Mouse (Mus musculus) hindbrain, embryonic 10.5 days (tissue): ENCODE measurements around the gene Thap4. TPM values are rescaled to one million over a fixed set of nuclear protein-coding genes. Genes with fewer than 3 reads are reported as not detected.
"Not testable (repeated sequence)": the region's sequence is repeated elsewhere in the genome, so short reads cannot be mapped to it uniquely, and the experiment has no call there.

Experiments
- DNase-seq: peaks from one replicate; pipeline ENCODE4 v3.0.0-alpha.2; 2017; ENCODE audit warnings: low spot score
- H3K27ac ChIP-seq: fragments of 300-500 bp; sonication (generic); 2 replicates; pipeline ENCODE4 v1.5.1; 2016; ENCODE audit warnings: mild to moderate bottlenecking, moderate library complexity
- H3K27me3 ChIP-seq: fragments of 300-500 bp; sonication (generic); 2 replicates; pipeline ENCODE4 v1.6.1; 2016; ENCODE audit warnings: mild to moderate bottlenecking; ENCODE audit not compliant: poor library complexity, insufficient read depth, severe bottlenecking
- H3K36me3 ChIP-seq: fragments of 300-500 bp; sonication (generic); 2 replicates; pipeline ENCODE4 v1.6.1; 2016; ENCODE audit warnings: mild to moderate bottlenecking, moderate library complexity
- H3K4me1 ChIP-seq: fragments of 300-500 bp; sonication (generic); replicated peaks from 2 replicates; pipeline ENCODE4 v1.6.1; 2016; ENCODE audit warnings: mild to moderate bottlenecking
- H3K4me3 ChIP-seq: fragments of 300-500 bp; sonication (generic); 2 replicates; pipeline ENCODE4 v1.5.1; 2016; ENCODE audit warnings: mild to moderate bottlenecking, moderate library complexity
- H3K9me3 ChIP-seq: fragments of 300-500 bp; sonication (generic); 2 replicates; pipeline ENCODE4 v1.6.1; 2016; ENCODE audit warnings: mild to moderate bottlenecking, moderate library complexity
- WGBS: fragments of 180-500 bp; shearing (Covaris S2); methylation state at CpG from one replicate; pipeline ENCODE4 v1.1.7; 2016; 5-methylcytosine and 5-hydroxymethylcytosine counted together
- polyA plus RNA-seq: library from polyadenylated mRNA; unstranded; fragments of >200 nt; fragmentation: Nextera tagmentation; extraction: Ambion mirVana; gene quantifications from 2 replicates; pipeline ENCODE4 v1.2.1, GENCODE M21; 2016

Gene Thap4
- polyA plus RNA-seq, 1 experiment from 2014 or later, result 40.7 TPM

DNA sequence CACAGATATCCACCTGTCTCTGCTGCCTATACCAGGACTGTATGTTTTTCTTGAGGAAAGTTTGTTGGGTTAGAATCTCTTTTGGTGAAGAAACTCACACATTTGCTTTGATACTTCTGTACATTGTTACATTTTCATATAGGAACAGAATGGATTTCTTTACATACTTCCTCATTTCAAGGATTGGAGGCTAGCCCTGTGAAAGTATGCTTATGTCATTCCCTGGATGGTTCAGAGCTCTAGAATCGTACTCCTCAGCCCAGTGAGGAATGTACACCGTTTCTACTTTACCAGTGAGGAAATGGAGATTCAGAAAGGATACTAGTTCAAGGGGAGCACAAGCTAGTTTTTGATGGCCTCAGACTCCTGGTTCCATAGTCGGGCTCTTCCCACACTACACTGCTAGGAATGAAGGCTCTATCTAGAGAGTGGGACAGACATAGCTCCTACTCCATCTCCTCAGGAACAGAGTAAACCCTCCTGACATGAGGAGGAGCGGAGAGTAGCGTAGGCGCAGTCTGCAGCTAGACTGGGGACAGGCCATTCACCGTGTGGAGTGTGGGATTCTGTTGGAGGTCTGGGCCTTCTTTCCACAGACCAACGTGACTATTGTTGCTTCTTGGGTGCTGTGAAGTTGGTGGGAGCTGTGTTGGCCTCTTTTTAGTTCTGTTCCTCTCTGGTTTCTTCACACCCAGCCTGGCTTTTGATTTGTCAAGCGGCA, 10.4 kb upstream of the Thap4 start:
- no peak overlapping the region for H3K27ac ChIP-seq
- H3K4me3 ChIP-seq, result no peak overlapping the region
- H3K9me3 ChIP-seq, result no peaks in the 10 kb centered on the region
- H3K4me1 ChIP-seq, result no peaks in the 10 kb centered on the region
- 95% methylated on average over 9 of the region's 9 CpGs for WGBS
- H3K36me3 ChIP-seq, result peaks cover 29% of the 10 kb centered on the region
- no peaks in the 10 kb centered on the region for H3K27me3 ChIP-seq
- DNase-seq, result no peak

DNA sequence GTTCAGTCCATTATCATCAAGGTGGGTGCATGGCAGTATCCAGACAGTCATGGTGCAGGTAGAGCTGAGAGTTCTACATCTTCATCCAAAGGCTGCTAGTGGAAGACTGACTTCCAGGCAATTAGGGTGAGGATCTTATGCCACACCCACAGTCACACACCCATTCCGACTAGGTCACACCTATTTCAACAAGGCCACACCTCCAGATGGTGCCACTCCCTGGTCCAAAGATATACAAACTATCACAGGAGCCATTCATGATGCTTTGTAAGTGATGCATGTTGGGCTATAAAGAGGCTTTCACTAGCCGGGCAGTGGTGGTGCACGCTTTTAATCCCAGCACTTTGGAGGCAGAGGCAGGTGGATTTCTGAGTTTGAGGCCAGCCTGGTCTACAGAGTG, 8.9 kb upstream of the Thap4 start:
- WGBS, result 95% methylated on average over 3 of the region's 3 CpGs
- not testable (repeated sequence) for H3K27me3 ChIP-seq, H3K4me3 ChIP-seq, H3K27ac ChIP-seq, DNase-seq, H3K9me3 ChIP-seq, H3K4me1 ChIP-seq
- peaks cover 14% of the 10 kb centered on the region for H3K36me3 ChIP-seq

DNA sequence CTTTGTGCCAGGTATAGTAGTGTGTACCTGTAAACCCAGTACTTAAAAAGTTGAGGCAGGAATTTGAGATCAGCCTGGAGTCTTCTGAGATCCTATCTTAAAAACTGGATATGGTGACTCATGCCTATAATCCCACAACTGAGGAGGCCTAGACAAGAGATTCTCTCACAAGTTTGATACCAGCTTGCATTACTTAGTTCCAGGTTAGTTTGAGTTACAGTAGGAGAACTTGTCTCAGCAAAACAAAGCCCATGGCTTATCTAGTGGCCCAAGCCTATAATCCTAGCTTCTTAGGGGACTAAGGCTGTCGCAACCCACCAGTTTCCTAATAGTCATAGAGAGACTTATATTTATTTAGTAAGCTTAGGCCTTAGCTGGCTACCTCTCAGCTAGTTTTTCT, 5.4 kb upstream of the Thap4 start:
- DNase-seq, result no peak
- Histone ChIP-seq H3K9me3 (no peaks in the 10 kb centered on the region), H3K27ac (no peak overlapping the region), H3K27me3 (no peaks in the 10 kb centered on the region), H3K4me1 (peaks cover 11% of the 10 kb centered on the region; the same call in 1 of the 2 replicates), H3K36me3 (0 out of 2 replicates have a peak, but pooled peaks cover 3% of the 10 kb centered on the region), H3K4me3 (no peak overlapping the region)
- 97% methylated on average over 1 of the region's 1 CpGs for WGBS

DNA sequence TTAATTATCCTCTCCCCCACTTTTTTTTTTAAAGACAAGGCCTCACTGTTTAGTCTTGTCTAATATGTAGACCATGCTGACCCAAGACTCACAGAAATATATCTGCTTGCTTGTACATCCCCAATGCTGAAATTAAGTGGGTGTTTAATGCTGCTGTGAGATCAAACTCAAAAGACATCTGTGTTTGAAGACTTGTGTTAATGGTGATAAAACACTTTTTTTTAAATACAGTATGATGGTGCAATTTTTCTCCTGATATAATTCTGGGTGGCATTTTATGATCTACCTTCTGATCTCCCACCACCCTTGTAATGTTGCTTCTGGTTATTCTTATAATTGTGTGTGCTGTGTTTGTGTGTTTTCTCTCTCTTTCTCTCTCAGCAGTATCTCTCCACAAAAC, 1.5 kb upstream of the Thap4 start:
- no peaks in the 10 kb centered on the region for H3K9me3 ChIP-seq
- H3K4me1 ChIP-seq, result peaks cover 23% of the 10 kb centered on the region
- H3K36me3 ChIP-seq, result no peaks in the 10 kb centered on the region
- no peak overlapping the region for H3K27ac ChIP-seq
- DNase-seq, result no peak
- H3K4me3 ChIP-seq, result peak overlapping the region; percentile 97; the same call in 1 of the 2 replicates
- no peaks in the 10 kb centered on the region for H3K27me3 ChIP-seq

DNA sequence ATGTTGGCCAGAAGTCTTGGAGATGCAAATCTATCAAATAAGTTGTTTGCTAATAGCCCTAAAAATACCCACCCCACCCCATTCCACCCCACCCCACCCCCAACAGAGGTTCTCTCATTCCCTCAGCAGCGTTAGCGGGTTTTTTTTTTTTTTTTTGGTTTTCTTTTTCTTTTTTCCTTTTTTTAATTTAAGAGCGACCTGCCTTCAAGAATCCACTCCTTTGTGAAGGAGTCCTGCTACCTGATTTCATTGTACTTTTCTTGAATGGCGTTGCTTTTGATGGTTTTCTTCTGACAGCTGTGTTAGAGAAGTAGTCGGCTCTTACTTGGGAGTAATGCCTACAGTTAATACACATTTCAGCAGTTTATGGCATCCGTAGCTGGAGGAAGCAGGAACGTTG, 954 bp upstream of the Thap4 start:
- WGBS, result 38% methylated on average over 7 of the region's 7 CpGs
- H3K36me3 ChIP-seq, result peaks cover 3% of the 10 kb centered on the region

DNA sequence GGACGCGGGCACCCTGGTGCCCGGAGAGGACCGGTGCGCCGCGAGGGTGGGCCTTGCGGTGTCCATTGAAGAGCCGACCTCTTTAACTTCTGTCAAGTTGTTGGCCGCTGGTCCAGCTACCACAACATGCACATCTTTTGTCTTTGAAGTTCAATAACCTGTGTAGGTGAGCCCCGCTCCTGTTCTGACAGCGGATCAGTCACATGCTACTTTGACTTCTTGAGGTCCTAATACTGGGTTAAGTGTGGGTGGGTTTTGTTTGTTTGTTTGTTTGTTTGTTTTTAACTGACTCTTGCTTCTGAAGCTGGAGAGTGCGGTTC, 587 bp upstream of the Thap4 start:
- Histone ChIP-seq H3K36me3 (peaks cover 6% of the 10 kb centered on the region), H3K27ac (peak overlapping the region; percentile 94), H3K4me1 (peaks cover 23% of the 10 kb centered on the region), H3K4me3 (peak overlapping the region; percentile 97), H3K9me3 (no peaks in the 10 kb centered on the region), H3K27me3 (no peaks in the 10 kb centered on the region)
- under 1% methylated on average over 13 of the region's 13 CpGs for WGBS
- DNase-seq, result no peak

More for the DNA sequence above, 954 bp upstream of the Thap4 start:
- 0 out of 2 replicates have a peak overlapping the region, but pooled peaks have one; percentile 94 for H3K27ac ChIP-seq
- peaks cover 23% of the 10 kb centered on the region for H3K4me1 ChIP-seq
- H3K27me3 ChIP-seq, result no peaks in the 10 kb centered on the region
- no peak for DNase-seq
- peak overlapping the region; percentile 97 for H3K4me3 ChIP-seq
- H3K9me3 ChIP-seq, result no peaks in the 10 kb centered on the region

DNA sequence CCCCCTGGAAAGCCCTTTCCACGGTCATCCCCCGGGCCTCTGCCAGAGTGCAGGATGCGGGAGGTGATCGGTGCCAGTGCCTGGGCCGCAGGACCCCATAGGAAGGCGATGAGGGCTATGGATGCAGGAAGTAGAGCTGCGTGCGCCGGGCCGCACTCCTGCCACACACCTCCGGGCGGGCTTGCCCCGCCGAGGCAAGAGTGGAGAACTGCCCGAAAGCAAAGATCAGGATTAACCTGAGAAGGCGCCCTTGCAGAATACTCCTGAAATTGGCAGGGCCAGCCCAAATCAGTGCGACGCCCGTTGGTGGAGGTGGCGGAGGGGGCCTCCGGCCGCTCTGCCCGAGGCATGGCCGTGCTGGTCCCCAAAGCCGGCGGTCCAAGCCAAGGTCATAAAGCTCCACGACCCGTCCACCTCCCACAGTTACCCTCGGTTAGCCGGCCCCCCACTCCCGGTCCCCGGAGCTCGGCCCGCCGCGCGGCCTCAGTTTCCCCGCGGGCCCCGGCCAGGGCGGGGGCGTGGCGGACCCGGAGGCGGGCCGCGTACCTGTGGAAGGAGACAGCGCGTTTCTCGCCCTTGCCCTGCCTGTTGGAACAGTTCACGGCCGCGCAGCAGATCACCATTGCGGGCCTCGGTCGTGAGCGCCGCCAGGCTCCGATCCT, 622 bp downstream of the Thap4 start:
- Histone ChIP-seq H3K4me1 (peaks cover 23% of the 10 kb centered on the region), H3K4me3 (peak overlapping the region; percentile 97), H3K27me3 (no peaks in the 10 kb centered on the region), H3K27ac (peak overlapping the region; percentile 94), H3K9me3 (no peaks in the 10 kb centered on the region), H3K36me3 (peaks cover 18% of the 10 kb centered on the region)
- under 1% methylated on average over 59 of the region's 59 CpGs for WGBS
- DNase-seq, result peak; percentile 67

DNA sequence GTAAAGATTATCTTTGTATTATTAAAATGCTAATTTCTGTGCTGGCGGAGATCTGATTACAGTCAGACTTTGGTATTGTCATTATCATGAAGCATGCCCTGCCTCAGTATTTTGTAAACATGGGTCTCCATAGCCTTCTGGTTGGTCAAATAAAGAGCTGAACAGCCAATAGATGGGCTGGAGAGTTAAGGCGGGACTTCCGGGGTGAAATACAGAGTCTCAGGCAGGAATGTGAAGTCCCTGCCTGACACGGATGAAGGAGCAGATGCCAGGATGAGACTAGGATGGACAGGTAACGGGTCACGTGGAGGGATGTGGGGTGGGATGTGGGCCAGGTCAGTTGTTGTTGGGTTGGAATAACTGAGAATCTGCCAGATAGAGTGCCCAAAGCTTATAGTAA, 3.4 kb downstream of the Thap4 start, which contains the start of gene Atg4b:
TSS of gene Atg4b (plus strand) at position 211 of the 400 bp plus-strand sequence.
- 77% methylated on average over 6 of the region's 6 CpGs for WGBS
- no peak for DNase-seq
- Histone ChIP-seq H3K36me3 (peaks cover 32% of the 10 kb centered on the region), H3K9me3 (no peaks in the 10 kb centered on the region), H3K4me3 (no peak within 1 kb of the TSS), H3K4me1 (peaks cover 20% of the 10 kb centered on the region), H3K27ac (no peak within 1 kb of the TSS), H3K27me3 (no peaks in the 10 kb centered on the region)

DNA sequence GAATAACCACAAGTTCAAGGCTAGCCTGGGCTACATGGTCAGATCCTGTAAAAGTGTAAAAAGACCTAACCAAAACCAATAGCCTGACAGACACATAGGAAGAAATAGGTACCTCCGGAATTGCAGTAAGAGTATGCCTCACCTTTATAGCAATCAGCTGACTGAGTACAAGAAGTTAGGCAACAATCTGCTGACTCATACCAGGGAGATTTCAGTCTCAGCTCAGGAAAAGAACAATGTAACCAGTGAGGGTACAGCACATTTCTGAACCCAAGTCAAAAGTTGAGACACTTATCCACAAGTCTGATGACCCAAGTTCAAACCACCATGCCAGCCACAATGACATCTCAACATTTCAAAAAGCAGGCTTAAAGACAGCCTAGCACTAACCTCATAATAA, 6.1 kb downstream of the Thap4 start:
- H3K4me1 ChIP-seq, result peaks cover 5% of the 10 kb centered on the region
- no peaks in the 10 kb centered on the region for H3K9me3 ChIP-seq
- H3K27me3 ChIP-seq, result no peaks in the 10 kb centered on the region
- H3K27ac ChIP-seq, result no peak overlapping the region
- WGBS, result 98% methylated on average over 1 of the region's 1 CpGs
- H3K36me3 ChIP-seq, result peaks cover 56% of the 10 kb centered on the region
- DNase-seq, result no peak
- H3K4me3 ChIP-seq, result no peak overlapping the region

DNA sequence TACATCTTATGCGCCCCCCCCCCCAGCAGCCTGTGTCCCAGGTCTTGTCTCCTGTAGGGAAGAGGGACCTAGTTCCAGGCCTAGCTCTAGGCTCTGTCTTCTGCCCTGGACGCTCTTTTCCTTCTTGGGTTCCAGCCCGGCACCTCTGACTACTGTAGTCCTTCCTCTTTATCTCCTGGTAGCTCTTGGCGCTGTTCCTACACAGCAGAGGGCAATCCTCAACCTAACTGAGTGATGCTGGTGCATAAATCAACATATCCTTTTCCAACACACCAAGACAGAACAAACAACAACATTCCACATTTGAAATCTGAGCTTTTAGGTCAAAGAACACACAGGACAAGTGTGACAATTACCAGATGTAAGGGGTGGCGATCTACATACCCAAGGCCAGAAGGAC, 8.5 kb downstream of the Thap4 start:
- WGBS, result 86% methylated on average over 5 of the region's 5 CpGs

DNA sequence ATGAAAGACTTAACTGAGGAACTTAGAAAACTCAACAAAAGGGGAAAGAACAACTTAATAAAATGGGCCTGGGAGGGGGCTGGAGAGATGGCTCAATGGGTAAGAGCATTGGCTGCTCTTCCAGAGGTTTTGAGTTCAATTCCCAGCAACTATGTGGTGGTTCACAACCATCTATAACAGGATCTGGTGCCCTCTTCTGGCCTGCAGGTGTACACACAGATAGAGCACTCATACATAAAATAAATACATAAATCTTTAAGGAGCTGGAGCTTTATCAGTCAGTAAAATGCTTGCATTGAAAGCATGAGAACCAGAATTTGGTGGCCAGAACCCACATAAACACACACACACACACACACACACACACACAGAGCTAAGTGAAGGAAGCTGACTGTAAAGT, 11.8 kb downstream of the Thap4 start:
- DNase-seq, result no peak
- no peak overlapping the region for H3K4me3 ChIP-seq
- no peaks in the 10 kb centered on the region for H3K9me3 ChIP-seq
- peaks cover 34% of the 10 kb centered on the region for H3K36me3 ChIP-seq
- H3K27me3 ChIP-seq, result no peaks in the 10 kb centered on the region
- no peaks in the 10 kb centered on the region for H3K4me1 ChIP-seq
- H3K27ac ChIP-seq, result no peak overlapping the region

More for the DNA sequence above, 8.5 kb downstream of the Thap4 start:
- no peaks in the 10 kb centered on the region for H3K9me3 ChIP-seq
- H3K4me3 ChIP-seq, result no peak overlapping the region
- no peak overlapping the region for H3K27ac ChIP-seq
- peaks cover 63% of the 10 kb centered on the region for H3K36me3 ChIP-seq
- no peaks in the 10 kb centered on the region for H3K4me1 ChIP-seq
- H3K27me3 ChIP-seq, result no peaks in the 10 kb centered on the region
- DNase-seq, result no peak

DNA sequence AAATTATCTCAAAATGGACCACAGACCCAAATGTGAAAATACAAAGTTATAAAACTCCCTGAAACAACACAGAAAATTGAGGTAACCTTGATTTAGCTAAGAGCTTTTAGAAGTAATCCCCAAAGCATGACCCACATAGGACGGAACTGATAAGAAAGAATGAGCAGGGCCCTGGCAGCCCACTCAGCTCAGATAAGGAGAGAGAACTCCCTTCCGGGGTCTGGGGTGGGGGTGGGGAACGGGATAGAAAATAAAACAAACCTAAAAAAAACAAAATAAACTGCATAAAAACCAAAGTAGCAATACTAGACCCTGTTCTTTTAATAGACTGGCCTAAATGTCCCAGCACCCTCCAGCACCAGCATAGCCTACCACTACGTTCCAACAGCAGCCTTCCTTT, 12.7 kb downstream of the Thap4 start:
- H3K36me3 ChIP-seq, result peaks cover 32% of the 10 kb centered on the region
- no peak overlapping the region for H3K27ac ChIP-seq
- no peak overlapping the region for H3K4me3 ChIP-seq
- 90% methylated on average over 4 of the region's 4 CpGs for WGBS
- no peak for DNase-seq
- H3K27me3 ChIP-seq, result no peaks in the 10 kb centered on the region
- H3K9me3 ChIP-seq, result no peaks in the 10 kb centered on the region
- no peaks in the 10 kb centered on the region for H3K4me1 ChIP-seq

DNA sequence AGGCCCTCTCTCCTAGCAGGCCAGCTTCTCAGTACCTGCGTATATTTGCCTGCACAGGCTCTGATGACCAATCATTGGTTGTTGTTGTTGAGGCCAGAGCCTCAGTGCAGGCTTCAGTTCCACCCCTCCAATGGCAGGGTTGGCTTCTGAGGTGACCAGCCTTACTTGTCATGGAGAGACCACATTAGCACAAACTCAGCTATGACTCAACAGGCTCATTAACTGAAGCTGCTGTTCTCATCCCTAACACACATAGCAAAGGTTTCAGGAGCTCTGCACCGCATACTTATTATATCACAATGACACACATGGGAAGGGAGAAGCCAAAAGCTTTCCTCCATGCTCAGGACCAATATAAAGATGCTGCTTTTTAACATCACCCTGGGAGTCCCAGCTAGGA, 14.0 kb downstream of the Thap4 start:
- H3K4me3 ChIP-seq, result no peak overlapping the region
- no peaks in the 10 kb centered on the region for H3K4me1 ChIP-seq
- DNase-seq, result no peak
- H3K36me3 ChIP-seq, result peaks cover 25% of the 10 kb centered on the region
- no peaks in the 10 kb centered on the region for H3K27me3 ChIP-seq
- WGBS, result 94% methylated on average over 2 of the region's 2 CpGs
- no peaks in the 10 kb centered on the region for H3K9me3 ChIP-seq
- H3K27ac ChIP-seq, result no peak overlapping the region
